Mouse (Mus musculus): ENCODE data around the gene Tlk2.

- no peak for TF ChIP-seq CTCF (IDR thresholded peaks at IDR 0.05; ENCODE audit: control insufficient read depth, insufficient read depth, insufficient replicate concordance, low read depth, low read length)
- no peak for TF ChIP-seq POLR2A (IDR thresholded peaks at IDR 0.05; ENCODE audit: control insufficient read depth, low read depth, low read length)
Measured at GRCm38 (mm10) chr11:105151226-105152016, 27.2 kb upstream of the Tlk2 start.
